11 mouse cellular contexts compared by ENCODE assay signal in genomic region chr15:88851076-88851475, GRCm38 (mm10). TPM values are rescaled to one million over a fixed set of nuclear protein-coding genes. Genes with fewer than 3 reads are reported as not detected.
DNase-seq lines count a peak whose midpoint lies in the region; ATAC-seq and TF ChIP-seq lines count a peak whose summit lies in the region.
"Had no signal": no experiment of that assay in that cellular context is flagged by ENCODE, and none has a peak within 500 bp of the region (broad histone marks: within the 10 kb centered on the region; RNA-seq: fewer than 3 reads in every experiment).

No protein-coding gene starts in this region.

- ATAC-seq in heart, postnatal 0 days (ENCODE audit: insufficient read depth, low read depth), result no peak
- no peak for ATAC-seq in heart, embryonic 12.5 days (ENCODE audit: insufficient number of reproducible peaks, low FRiP score)
- peak; percentile 27 for ATAC-seq in Patski
- ATAC-seq in embryonic facial prominence, embryonic 15.5 days (ENCODE audit: insufficient number of reproducible peaks, low FRiP score, low TSS enrichment, low read depth), result no peak
- ATAC-seq: activated CD4-positive, CD25-positive, alpha-beta regulatory T cell, adult 4 months had no signal

- no peak for DNase-seq in heart, postnatal 0 days (ENCODE audit: low spot score)
- DNase-seq in Patski (ENCODE audit: low read depth, low spot score), result no peak
- DNase-seq in kidney, postnatal 25 days, result peak; percentile 75 to 91
- no peak for DNase-seq in retina, postnatal 1 day
- no peak for DNase-seq in embryo, embryonic 10.5 days (ENCODE audit: low spot score)
- DNase-seq: thymus, postnatal 25 days had no signal

- in situ Hi-C loops in Patski (cut with MboI; ENCODE audit: low pct_unique_long_range_greater_than_20kb), result no loop called here

- no peak overlapping the region for H3K4me3 ChIP-seq in heart, postnatal 0 days (ENCODE audit: low read depth, low read length)
- no peak overlapping the region for H3K4me3 ChIP-seq in heart, embryonic 12.5 days
- no peak overlapping the region for H3K4me3 ChIP-seq in embryonic facial prominence, embryonic 15.5 days (replicated peaks)
- H3K4me3 ChIP-seq: embryonic facial prominence, embryonic 12.5 days; megakaryocyte, embryonic 14.5 days had no signal

- POLR2A ChIA-PET in Patski (lab: Charles Lee), result interaction anchor here (1.2 to 3.3 kb wide), 3 partner anchors 11 to 16 kb away, joined by 5 to 20 read pairs (median 11); partner anchors contain the start of gene Pim3

- H3K4me1 ChIP-seq in heart, postnatal 0 days (ENCODE audit: control insufficient read depth, insufficient read depth), result peaks cover 48% of the 10 kb centered on the region
- H3K4me1 ChIP-seq in heart, embryonic 12.5 days (replicated peaks), result peaks cover 41% of the 10 kb centered on the region
- peaks cover 48% of the 10 kb centered on the region for H3K4me1 ChIP-seq in embryonic facial prominence, embryonic 15.5 days

- no peaks in the 10 kb centered on the region for H3K36me3 ChIP-seq in heart, postnatal 0 days (replicated peaks; ENCODE audit: control insufficient read depth, insufficient read depth, low read length)
- no peaks in the 10 kb centered on the region for H3K36me3 ChIP-seq in heart, embryonic 12.5 days
- H3K36me3 ChIP-seq in embryonic facial prominence, embryonic 15.5 days, result no peaks in the 10 kb centered on the region
- H3K36me3 ChIP-seq: embryonic facial prominence, embryonic 12.5 days had no signal

- no peak overlapping the region for H3K4me2 ChIP-seq in heart, postnatal 0 days (ENCODE audit: low read depth, low read length)
- no peak overlapping the region for H3K4me2 ChIP-seq in heart, embryonic 12.5 days
- no peak overlapping the region for H3K4me2 ChIP-seq in embryonic facial prominence, embryonic 15.5 days (replicated peaks)
- H3K4me2 ChIP-seq: embryonic facial prominence, embryonic 12.5 days had no signal

- TF ChIP-seq EP300 in heart, postnatal 0 days (IDR thresholded peaks at IDR 0.05; ENCODE audit: low read depth), result no peak

- CTCF ChIA-PET in Patski (lab: Charles Lee), result interaction anchor here (1.2 to 1.8 kb wide), 4 partner anchors 11 to 20 kb away, joined by 3 to 5 read pairs (median 4); partner anchors contain the start of gene Pim3

- 0 out of 2 replicates have a peak overlapping the region, but pooled peaks have one; percentile 1 for H3K9ac ChIP-seq in heart, postnatal 0 days (replicated peaks; ENCODE audit: low read depth, low read length)
- H3K9ac ChIP-seq in heart, embryonic 12.5 days, result no peak overlapping the region
- H3K9ac ChIP-seq in embryonic facial prominence, embryonic 15.5 days, result no peak overlapping the region
- H3K9ac ChIP-seq: embryonic facial prominence, embryonic 12.5 days had no signal

- no peaks in the 10 kb centered on the region for H3K27me3 ChIP-seq in heart, postnatal 0 days (ENCODE audit: control insufficient read depth, insufficient read depth, low read length)
- no peaks in the 10 kb centered on the region for H3K27me3 ChIP-seq in heart, embryonic 12.5 days (replicated peaks)
- no peaks in the 10 kb centered on the region for H3K27me3 ChIP-seq in Patski
- no peaks in the 10 kb centered on the region for H3K27me3 ChIP-seq in embryonic facial prominence, embryonic 15.5 days
- H3K27me3 ChIP-seq: embryonic facial prominence, embryonic 12.5 days had no signal

- peak overlapping the region; percentile 80 for H3K27ac ChIP-seq in heart, postnatal 0 days (ENCODE audit: low read depth)
- H3K27ac ChIP-seq in heart, embryonic 12.5 days (ENCODE audit: poor library complexity, severe bottlenecking), result no peak overlapping the region
- 0 out of 2 replicates have a peak overlapping the region, but pooled peaks have one; percentile 51 for H3K27ac ChIP-seq in embryonic facial prominence, embryonic 15.5 days (replicated peaks)
- H3K27ac ChIP-seq: embryonic facial prominence, embryonic 12.5 days had no signal

- H3K9me3 ChIP-seq in heart, postnatal 0 days (replicated peaks; ENCODE audit: control insufficient read depth, low read length), result no peaks in the 10 kb centered on the region
- H3K9me3 ChIP-seq in heart, embryonic 12.5 days (replicated peaks), result no peaks in the 10 kb centered on the region
- no peaks in the 10 kb centered on the region for H3K9me3 ChIP-seq in embryonic facial prominence, embryonic 15.5 days (replicated peaks)
- H3K9me3 ChIP-seq: embryonic facial prominence, embryonic 12.5 days had no signal

- WGBS in heart, postnatal 0 days, result 53% methylated on average over 3 of the region's 3 CpGs
- 51% methylated on average over 3 of the region's 3 CpGs for WGBS in heart, embryonic 12.5 days
- 30% methylated on average over 3 of the region's 3 CpGs for WGBS in embryonic facial prominence, embryonic 15.5 days

- no peak for TF ChIP-seq CTCF in heart, postnatal 0 days (IDR thresholded peaks at IDR 0.05; ENCODE audit: low read depth)
- no peak for TF ChIP-seq CTCF in Patski (IDR thresholded peaks at IDR 0.05)

RNA-seq across cellular contexts. Expression of gene Pim3, which starts 10.9 kb away (rescaled TPM):
- total RNA-seq in heart, postnatal 0 days (2014; rRNA removed; ENCODE audit: low replicate concordance), result 98.4 and 139 TPM in 2 replicates
- polyA plus RNA-seq in heart, postnatal 0 days (2015; fragmentation: Nextera tagmentation; extraction: Ambion mirVana), result 50.6 and 71.1 TPM in 2 replicates
- polyA plus RNA-seq in heart, embryonic 12.5 days (2016; fragmentation: Nextera tagmentation; extraction: Ambion mirVana), result 67.5 and 68.1 TPM in 2 replicates
- 149 TPM for polyA plus RNA-seq in Patski (2021)
- 63.0 and 64.8 TPM in 2 replicates for polyA plus RNA-seq in embryonic facial prominence, embryonic 15.5 days (2015; fragmentation: Nextera tagmentation; extraction: Ambion mirVana)

RNA-seq across cellular contexts. Expression of gene Creld2, which starts 31.6 kb away (rescaled TPM):
- total RNA-seq in heart, postnatal 0 days (2014; rRNA removed; ENCODE audit: low replicate concordance), result 23.3 and 24.0 TPM in 2 replicates
- polyA plus RNA-seq in heart, postnatal 0 days (2015; fragmentation: Nextera tagmentation; extraction: Ambion mirVana), result 26.3 and 35.3 TPM in 2 replicates
- polyA plus RNA-seq in heart, embryonic 12.5 days (2016; fragmentation: Nextera tagmentation; extraction: Ambion mirVana), result 61.9 and 66.4 TPM in 2 replicates
- 90.6 TPM for polyA plus RNA-seq in Patski (2021)
- 86.5 and 87.7 TPM in 2 replicates for polyA plus RNA-seq in embryonic facial prominence, embryonic 15.5 days (2015; fragmentation: Nextera tagmentation; extraction: Ambion mirVana)

RNA-seq across cellular contexts. Expression of gene Alg12, which starts 32.0 kb away (rescaled TPM):
- 19.5 and 21.8 TPM in 2 replicates for total RNA-seq in heart, postnatal 0 days (2014; rRNA removed; ENCODE audit: low replicate concordance)
- polyA plus RNA-seq in heart, postnatal 0 days (2015; fragmentation: Nextera tagmentation; extraction: Ambion mirVana), result 6.4 and 6.5 TPM in 2 replicates
- 9.3 and 9.4 TPM in 2 replicates for polyA plus RNA-seq in heart, embryonic 12.5 days (2016; fragmentation: Nextera tagmentation; extraction: Ambion mirVana)
- polyA plus RNA-seq in Patski (2021), result 20.5 TPM
- 10.7 and 14.2 TPM in 2 replicates for polyA plus RNA-seq in embryonic facial prominence, embryonic 15.5 days (2015; fragmentation: Nextera tagmentation; extraction: Ambion mirVana)

Comparison
In these comparisons a context has a peak if more than half of its experiments do, and no peak if none do; other contexts are left out.
1. DNase-seq: peak in kidney, postnatal 25 days (2 of 2); none in heart, postnatal 0 days (single experiment), Patski (single experiment), retina, postnatal 1 day (single experiment) and embryo, embryonic 10.5 days (single experiment).